Mouse (Mus musculus): ENCODE results near the gene Apobec4.

Gene Apobec4

GRCm38 (mm10) chr1:152750312-152750965 lies at the start of gene Apobec4:
Gene Apobec4 (plus strand): TSS chr1:152750551.
- peak; percentile 24 to 32 for DNase-seq (ENCODE audit: low spot score in 2 of 2)

GRCm38 (mm10) chr1:152701066-152701465 lies 49.3 kb upstream of the Apobec4 start:
- no peak for DNase-seq (ENCODE audit: low spot score in 2 of 2)

GRCm38 (mm10) chr1:152702920-152703319 lies 47.4 kb upstream of the Apobec4 start:
- no peak for DNase-seq (ENCODE audit: low spot score in 2 of 2)

GRCm38 (mm10) chr1:152703941-152704340 lies 46.4 kb upstream of the Apobec4 start:
- no peak for DNase-seq (ENCODE audit: low spot score in 2 of 2)

GRCm38 (mm10) chr1:152707560-152707959 lies 42.8 kb upstream of the Apobec4 start:
- no peak for DNase-seq (ENCODE audit: low spot score in 2 of 2)

DNA sequence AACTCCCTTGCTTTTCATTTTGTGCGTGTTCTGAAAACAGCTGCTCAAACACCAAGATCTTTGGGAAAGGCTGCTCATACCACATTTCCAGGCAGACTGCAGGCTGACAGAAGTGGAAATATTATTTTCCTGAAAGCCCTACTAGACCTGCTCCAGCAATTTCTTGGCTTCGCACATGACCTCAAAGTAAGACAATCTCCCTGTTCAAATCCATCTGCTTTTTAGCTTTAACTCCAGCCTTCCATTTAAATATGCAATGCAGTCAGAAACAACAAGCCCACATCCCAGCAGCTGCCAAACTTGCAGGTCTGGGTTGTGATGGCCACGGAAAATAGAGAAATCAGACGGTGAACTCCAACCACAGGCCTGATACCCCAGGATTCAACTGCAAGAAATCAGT lies 39.3 kb upstream of the Apobec4 start:
- DNase-seq (ENCODE audit: low spot score in 2 of 2): no peak

GRCm38 (mm10) chr1:152713924-152714323 lies 36.4 kb upstream of the Apobec4 start:
- DNase-seq (ENCODE audit: low spot score in 2 of 2): no peak

DNA sequence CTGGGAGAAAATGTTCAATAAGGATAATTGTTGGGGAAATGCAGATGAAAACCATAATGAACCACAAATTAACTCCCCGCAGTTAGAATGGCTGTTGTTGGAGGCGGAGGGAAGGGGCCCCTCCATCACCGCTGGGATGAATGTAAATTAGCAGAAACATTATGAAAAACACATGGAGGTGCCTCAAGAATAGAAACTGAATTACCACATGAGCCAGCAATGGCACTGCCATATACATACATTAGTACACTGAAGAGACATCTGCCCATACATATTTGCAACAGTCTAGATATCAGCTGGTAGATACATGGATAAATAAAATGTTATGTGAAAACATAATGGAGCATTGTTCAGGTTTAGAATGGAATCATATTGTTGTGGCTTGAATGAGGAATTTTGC lies 35.9 kb upstream of the Apobec4 start:
- no peak for DNase-seq (ENCODE audit: low spot score in 2 of 2)

DNA sequence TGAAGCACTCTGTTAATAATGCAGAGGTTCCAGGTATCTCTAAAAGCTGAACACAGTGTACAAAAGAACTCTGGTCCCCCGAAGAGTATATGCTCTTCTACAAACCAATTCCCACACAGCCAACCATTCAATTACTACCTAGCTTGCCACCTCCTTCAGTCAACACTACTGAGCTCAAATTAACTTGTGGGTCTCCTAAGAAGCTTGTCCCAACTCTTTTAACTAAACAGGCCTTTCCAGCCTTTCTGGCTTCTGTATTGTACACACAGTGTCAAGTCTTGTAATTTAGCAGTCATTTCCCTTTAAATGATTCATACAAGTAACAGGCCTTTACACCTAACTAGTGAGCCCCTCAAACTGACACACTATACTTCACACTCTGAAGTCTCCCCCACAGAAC lies 33.0 kb upstream of the Apobec4 start:
- DNase-seq (ENCODE audit: low spot score in 2 of 2): no peak

- no peak for DNase-seq (ENCODE audit: low spot score in 2 of 2)
These were observed 32.2 kb upstream of the Apobec4 start for GRCm38 (mm10) chr1:152718200-152718599.

- DNase-seq (ENCODE audit: low spot score in 2 of 2): no peak
These were observed 29.4 kb upstream of the Apobec4 start for GRCm38 (mm10) chr1:152720969-152721368.

DNA sequence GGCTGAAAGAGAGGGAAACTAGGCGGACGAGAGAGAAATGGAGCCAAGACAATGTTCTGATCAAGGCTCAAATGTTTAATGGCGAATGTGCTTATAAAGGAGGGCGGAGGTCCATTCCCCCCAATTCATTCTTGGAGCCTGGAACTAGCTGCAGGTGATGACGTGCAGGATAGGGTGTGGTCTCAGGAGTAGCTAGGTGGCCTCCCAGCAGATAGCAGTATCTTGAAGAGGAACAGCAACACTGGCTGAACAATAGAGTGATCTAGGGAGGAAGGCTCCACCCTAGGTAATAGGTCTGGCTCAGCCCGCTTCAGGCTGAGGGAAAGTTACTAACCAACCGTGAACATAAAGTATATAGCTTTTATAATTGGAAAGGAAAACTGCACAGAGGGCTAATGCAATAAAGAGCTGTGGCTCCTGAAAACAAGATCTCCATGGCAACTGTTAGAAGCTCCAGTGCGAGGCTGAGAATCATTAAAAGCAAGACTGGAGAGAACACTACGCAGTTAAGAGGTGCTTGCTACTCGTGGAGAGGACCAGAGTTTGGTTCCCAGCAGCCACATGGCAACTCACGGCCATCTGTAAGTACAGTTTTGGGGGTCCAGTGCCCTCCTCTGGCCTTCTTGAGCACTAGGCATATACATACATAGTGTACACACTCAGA lies 28.7 kb upstream of the Apobec4 start:
- DNase-seq (ENCODE audit: low spot score in 2 of 2): no peak

DNA sequence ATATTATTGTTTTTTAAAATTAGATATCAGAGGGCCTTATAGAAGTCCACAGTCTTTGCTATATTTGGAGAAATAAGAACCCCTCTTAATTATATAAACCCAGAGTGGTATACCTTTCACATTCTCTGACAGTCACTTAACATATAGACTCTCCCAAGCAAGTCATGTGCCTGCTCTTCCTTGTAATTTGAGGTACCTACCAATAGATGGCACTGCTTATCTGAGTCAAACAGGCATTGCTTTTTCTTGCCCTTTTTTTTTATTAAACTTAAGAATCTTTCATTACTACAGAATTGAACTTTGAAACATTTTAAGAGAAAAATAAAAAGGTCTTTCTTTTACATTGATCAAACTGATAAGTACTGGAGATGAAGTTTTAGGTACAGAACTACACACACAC lies 26.1 kb upstream of the Apobec4 start:
- no peak for DNase-seq (ENCODE audit: low spot score in 2 of 2)

- no peak for DNase-seq (ENCODE audit: low spot score in 2 of 2)
These were observed 24.3 kb upstream of the Apobec4 start for GRCm38 (mm10) chr1:152726095-152726494.

GRCm38 (mm10) chr1:152727604-152728236 lies 22.6 kb upstream of the Apobec4 start:
- no peak for DNase-seq (ENCODE audit: low spot score in 2 of 2)

- no peak for DNase-seq (ENCODE audit: low spot score in 2 of 2)
These were observed 11.6 kb upstream of the Apobec4 start for GRCm38 (mm10) chr1:152738793-152739192.

GRCm38 (mm10) chr1:152739374-152739773 lies 11.0 kb upstream of the Apobec4 start:
- DNase-seq (ENCODE audit: low spot score in 2 of 2): no peak

DNA sequence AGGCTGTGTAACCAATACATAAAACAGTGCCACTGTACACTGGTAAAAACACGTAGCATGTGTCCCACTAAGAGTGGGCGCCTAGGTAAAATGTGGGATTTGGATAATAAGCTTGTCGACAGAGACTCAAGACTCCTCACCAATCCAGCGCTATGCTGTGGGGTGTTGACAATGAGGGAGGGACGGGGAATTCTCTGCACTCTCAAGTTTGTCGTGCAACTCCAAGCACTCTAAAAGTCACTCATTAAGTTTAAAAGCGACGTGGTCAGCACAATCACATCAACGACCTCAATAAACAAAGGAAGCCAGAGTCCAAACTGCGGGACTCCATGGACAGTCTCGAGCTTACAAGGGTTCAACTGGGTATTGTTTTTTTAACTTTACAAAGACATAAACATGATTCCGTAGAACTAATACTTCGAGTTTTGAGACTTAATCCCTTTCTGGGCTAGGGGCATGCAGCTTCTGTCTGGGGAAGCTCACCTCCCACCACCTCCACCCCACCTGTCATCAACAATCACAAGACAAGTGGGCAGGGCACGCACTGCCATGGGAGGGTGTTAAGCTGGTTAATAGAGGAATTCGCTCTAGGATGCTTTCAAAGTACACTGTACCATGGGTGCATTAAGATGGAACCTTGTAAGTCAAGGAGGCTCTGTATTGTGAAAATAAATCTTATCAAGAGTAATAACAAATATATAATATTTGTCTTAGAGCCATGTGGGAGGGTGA lies 7.1 kb upstream of the Apobec4 start:
- no peak for DNase-seq (ENCODE audit: low spot score in 2 of 2)

DNA sequence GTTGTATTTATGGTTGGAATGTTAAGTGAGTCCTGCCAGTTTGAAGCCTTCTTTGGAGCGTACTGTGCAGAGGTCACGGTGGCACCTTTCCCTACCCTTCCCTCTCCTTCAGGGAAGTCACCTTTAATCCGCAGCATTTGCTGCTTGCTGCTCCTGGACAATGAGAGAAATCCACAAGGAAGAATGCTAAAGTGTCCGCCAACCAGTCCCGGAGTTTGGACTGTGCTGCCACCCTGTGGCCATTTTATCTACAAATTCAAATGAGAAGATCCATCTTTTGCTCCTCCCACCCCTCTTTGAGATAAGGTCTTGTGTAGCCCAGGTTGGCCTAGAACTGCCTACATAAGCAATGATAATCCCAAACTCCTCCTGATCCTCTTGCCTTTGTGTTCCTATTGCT lies 3.9 kb upstream of the Apobec4 start:
- peak; percentile 46 to 80 for DNase-seq (ENCODE audit: low spot score in 2 of 2)

DNA sequence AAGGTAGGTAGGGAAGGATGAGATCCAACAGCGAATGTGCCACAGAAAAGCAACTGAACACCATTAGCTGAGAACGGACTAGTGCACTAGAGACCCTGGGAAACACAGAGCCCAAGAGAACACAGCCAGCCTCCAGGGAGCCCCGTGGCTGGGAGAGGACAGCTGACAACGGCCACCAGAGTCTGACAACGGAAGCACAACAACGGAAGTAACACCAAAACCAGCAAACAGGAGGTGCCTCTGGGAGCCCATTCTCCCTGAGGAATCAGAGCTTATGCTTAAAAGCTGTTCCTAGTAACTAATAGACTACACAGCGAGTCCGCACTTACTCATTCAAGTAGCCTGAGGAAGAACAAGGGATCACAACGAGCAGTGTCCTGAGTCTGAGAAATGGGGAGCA lies 1.1 kb upstream of the Apobec4 start:
- no peak for DNase-seq (ENCODE audit: low spot score in 2 of 2)

DNA sequence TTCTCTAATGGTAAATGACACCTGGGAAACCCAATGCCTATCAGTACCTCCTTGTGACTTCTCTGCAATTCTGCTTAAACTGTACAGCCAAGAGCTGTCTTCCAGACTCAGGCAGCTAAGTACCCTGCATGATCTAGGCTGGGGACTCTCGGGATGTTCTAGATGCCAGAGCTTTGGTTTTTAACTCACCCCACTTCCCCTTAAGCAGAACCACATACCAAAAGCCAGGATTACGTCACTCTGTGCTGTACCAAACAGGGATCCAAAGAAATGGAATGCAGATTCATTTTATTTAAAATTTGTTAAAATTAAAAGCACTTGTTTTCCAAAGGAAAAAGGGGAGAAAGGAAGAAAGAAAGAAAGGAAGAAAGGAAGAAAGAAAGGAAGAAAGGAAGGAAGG lies 11.4 kb downstream of the Apobec4 start:
- no peak for DNase-seq (ENCODE audit: low spot score in 2 of 2)

DNA sequence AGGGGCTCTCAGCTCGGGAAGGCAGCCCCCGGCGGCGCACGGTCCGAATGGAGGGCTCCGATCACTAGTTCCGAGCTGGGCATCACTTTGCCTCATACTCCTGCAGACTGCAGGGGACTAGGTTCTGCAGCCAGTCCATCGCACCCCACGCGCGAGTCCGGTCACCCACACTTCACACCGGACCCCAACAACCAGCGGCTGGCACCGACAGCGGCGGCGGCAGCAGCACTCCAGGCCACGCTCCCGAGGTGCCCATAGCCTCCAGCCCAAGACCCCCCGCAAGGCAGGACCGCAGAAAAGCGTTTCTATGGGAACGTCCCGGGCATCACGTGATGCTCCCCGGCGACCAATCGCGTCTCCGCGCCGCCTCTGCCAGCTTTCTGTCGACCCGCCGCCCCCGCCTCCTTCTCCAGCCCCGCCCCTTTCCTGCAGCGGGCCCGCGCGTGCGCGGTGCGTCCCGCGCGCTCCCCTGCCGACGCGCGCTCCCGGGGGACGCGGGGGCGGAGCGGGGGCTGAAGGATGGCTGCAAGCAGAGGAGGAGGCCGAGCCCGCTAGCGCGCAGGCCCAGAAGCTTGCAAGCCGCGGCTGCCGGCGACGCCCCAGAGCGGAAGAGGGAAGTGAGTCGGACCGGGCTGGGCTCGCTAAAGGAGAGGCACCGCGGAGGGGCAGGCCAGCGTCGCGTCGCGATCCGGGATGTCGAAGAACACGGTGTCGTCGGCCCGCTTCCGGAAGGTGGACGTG lies 15.9 kb downstream of the Apobec4 start, which contains the start of the genes Rgl1 and Arpc5:
Rgl1 (minus strand) TSS at position 320 of the 741 bp plus-strand sequence.
Arpc5 (plus strand) TSS at position 511 of the 741 bp plus-strand sequence.
- peak; percentile 93 to 96 for DNase-seq (ENCODE audit: low spot score in 2 of 2)
